Mouse (Mus musculus) testis, adult 2 months (tissue): ENCODE data around the gene Panx3. TPM values are rescaled to one million over a fixed set of nuclear protein-coding genes. Genes with fewer than 3 reads are reported as not detected.
A peak's percentile ranks its signal among the peaks of the same experiment; 100 is the strongest.

Experiments used
- H3K27ac ChIP-seq: fragments of 200-500 bp; 2 replicates; pipeline ENCODE4 v1.5.1; 2012; ENCODE audit warnings: low read depth, low read length; ENCODE audit not compliant: control insufficient read depth, insufficient read depth
- H3K27me3 ChIP-seq: fragments of 200-500 bp; 2 replicates; pipeline ENCODE4 v1.6.1; 2012; ENCODE audit warnings: mild to moderate bottlenecking, low read length, moderate library complexity; ENCODE audit not compliant: control insufficient read depth, insufficient read depth
- H3K36me3 ChIP-seq: fragments of 200-500 bp; 2 replicates; pipeline ENCODE4 v1.6.1; 2012; ENCODE audit warnings: mild to moderate bottlenecking, low read length; ENCODE audit not compliant: control insufficient read depth, insufficient read depth
- H3K4me1 ChIP-seq: fragments of 200-500 bp; 2 replicates; pipeline ENCODE4 v1.6.1; 2012; ENCODE audit warnings: low read length; ENCODE audit not compliant: control insufficient read depth, insufficient read depth
- H3K4me3 ChIP-seq: fragments of 200-500 bp; 2 replicates; pipeline ENCODE4 v1.5.1; 2012; ENCODE audit warnings: low read depth, mild to moderate bottlenecking, low read length, moderate library complexity, mixed read lengths; ENCODE audit not compliant: control insufficient read depth
- CTCF ChIP-seq: fragments of 200-500 bp; IDR thresholded peaks from 2 replicates; pipeline ENCODE4 v1.5.1; 2012; ENCODE audit warnings: low read depth, mild to moderate bottlenecking, inconsistent platforms, low read length, moderate library complexity; ENCODE audit not compliant: control insufficient read depth, insufficient read depth, insufficient replicate concordance
- POLR2A ChIP-seq: fragments of 200-500 bp; IDR thresholded peaks from 2 replicates; pipeline ENCODE4 v1.6.1; 2012; ENCODE audit warnings: low read depth, mild to moderate bottlenecking, inconsistent platforms, low read length, moderate library complexity; ENCODE audit not compliant: control insufficient read depth
- polyA plus RNA-seq: library from polyadenylated mRNA; depleted of rRNA; stranded (reverse); fragments of >200 nt; gene quantifications from 2 replicates; pipeline ENCODE4 v1.2.3, GENCODE M21; 2012; rRNA removed

Panx3 gene
- polyA plus RNA-seq, 1 experiment, result 0.70 TPM

GRCm38 (mm10) chr9:37613911-37614280, 55.1 kb downstream of the Panx3 start:
- Histone ChIP-seq H3K27ac (peak overlapping the region; percentile 86), H3K36me3 (no peaks in the 10 kb centered on the region; the same call in 1 of the 2 replicates), H3K27me3 (no peaks in the 10 kb centered on the region), H3K4me3 (peak overlapping the region; percentile 100), H3K4me1 (0 out of 2 replicates have a peak, but pooled peaks cover 3% of the 10 kb centered on the region)
- TF ChIP-seq POLR2A, result peak; percentile 5; the same call in 1 of the 2 replicates
- TF ChIP-seq CTCF, result no peak

DNA sequence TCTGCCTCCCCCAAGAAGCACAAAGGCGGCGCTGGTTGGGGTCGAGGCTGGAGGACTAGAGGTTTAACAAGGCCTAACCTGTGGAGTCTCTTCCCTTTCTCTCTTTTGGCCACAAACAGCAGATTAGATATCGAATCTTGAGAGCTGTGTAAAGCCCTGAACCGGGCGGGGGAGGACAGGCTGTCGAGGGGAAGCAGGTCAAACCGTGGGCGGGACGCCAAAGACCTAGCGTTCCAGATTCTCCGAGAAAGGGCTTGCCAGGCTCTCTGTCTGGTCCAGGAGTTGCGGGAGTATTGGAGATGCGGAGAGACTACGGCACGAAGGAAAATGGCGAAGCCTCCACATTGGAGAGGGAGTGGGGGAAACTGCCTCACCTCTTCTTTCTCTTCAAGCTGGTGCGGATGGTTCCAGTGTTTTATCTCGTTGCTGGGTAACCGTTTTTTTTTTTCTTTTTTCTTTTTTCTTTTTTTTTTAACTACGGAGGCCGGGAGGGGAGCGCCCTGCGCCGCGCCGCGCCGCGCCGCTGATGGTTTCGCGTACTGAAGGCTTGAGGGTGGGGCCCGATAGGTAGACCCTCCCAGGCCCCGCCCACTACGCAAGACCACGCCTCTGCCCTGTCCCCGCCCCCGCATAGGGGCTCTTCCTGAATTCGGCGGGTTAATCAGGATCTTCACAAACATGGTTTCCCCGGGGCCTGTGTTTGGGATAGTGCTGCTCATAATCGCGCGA, 55.7 kb downstream of the Panx3 start, which contains the start of gene Spa17:
Gene Spa17, minus strand, starts transcription at position 541 of the 729 bp plus-strand sequence.
- TF ChIP-seq POLR2A (peak; percentile 56; the same call in 1 of the 2 replicates), CTCF (no peak)
- Histone ChIP-seq H3K4me3 (peak within 1 kb of the TSS; percentile 100), H3K4me1 (0 out of 2 replicates have a peak, but pooled peaks cover 3% of the 10 kb centered on the region), H3K36me3 (no peaks in the 10 kb centered on the region; the same call in 1 of the 2 replicates), H3K27ac (peak within 1 kb of the TSS; percentile 98), H3K27me3 (no peaks in the 10 kb centered on the region)

Other genes starting within 250 kb of the Panx3 start
- 1.0 and 1.4 TPM in 2 replicates for gene Robo3, start 236.0 kb downstream of the Panx3 start, polyA plus RNA-seq
- gene Msantd2, start 179.9 kb downstream of the Panx3 start, polyA plus RNA-seq, result 10.5 and 16.6 TPM in 2 replicates
- gene Esam, start 141.2 kb downstream of the Panx3 start, polyA plus RNA-seq, result 3.0 and 3.1 TPM in 2 replicates
- 0.60 and 0.89 TPM in 2 replicates for gene Vsig2, start 130.0 kb downstream of the Panx3 start, polyA plus RNA-seq
- gene Nrgn, start 116.3 kb downstream of the Panx3 start, polyA plus RNA-seq, result 25.1 and 29.4 TPM in 2 replicates
- 9.6 and 11.9 TPM in 2 replicates for gene Siae, start 113.5 kb downstream of the Panx3 start, polyA plus RNA-seq
- gene Spa17, start 55.5 kb downstream of the Panx3 start, polyA plus RNA-seq, result 547 and 582 TPM in 2 replicates
- 84.6 and 91.2 TPM in 2 replicates for gene Tbrg1, start 11.9 kb downstream of the Panx3 start, polyA plus RNA-seq
- gene Olfr160, start 47.0 kb upstream of the Panx3 start, polyA plus RNA-seq, result 0.19 TPM in 1 of 2 replicates, not detected in the other
- gene Olfr874, start 75.9 kb upstream of the Panx3 start, polyA plus RNA-seq, result 0.26 and 0.53 TPM in 2 replicates
- gene Olfr875, start 102.6 kb upstream of the Panx3 start, polyA plus RNA-seq, result 0.17 TPM in 1 of 2 replicates, not detected in the other
- not detected in 2 replicates for gene Olfr876, start 133.8 kb upstream of the Panx3 start, polyA plus RNA-seq
- not detected in 2 replicates for gene Olfr877, start 185.0 kb upstream of the Panx3 start, polyA plus RNA-seq
- gene Olfr145, start 227.5 kb upstream of the Panx3 start, polyA plus RNA-seq, result not detected in 2 replicates
- not detected in 2 replicates for gene Olfr878, start 248.6 kb upstream of the Panx3 start, polyA plus RNA-seq